Mouse (Mus musculus) A20 (cell line): Measurements from ENCODE around the gene Rab3a.

ENCODE experiments used
- DNase-seq: peaks from one replicate; pipeline ENCODE4 v3.0.0-alpha.2; 2011; ENCODE audit warnings: low read depth, low spot score

The Rab3a gene

GRCm38 (mm10) chr8:70754043-70754870, at the start of gene Rab3a:
TSS of gene Rab3a (plus strand) at chr8:70754679.
- peak; percentile 99 for DNase-seq

GRCm38 (mm10) chr8:70708281-70708680, 46.2 kb upstream of the Rab3a start:
- DNase-seq: no peak

DNA sequence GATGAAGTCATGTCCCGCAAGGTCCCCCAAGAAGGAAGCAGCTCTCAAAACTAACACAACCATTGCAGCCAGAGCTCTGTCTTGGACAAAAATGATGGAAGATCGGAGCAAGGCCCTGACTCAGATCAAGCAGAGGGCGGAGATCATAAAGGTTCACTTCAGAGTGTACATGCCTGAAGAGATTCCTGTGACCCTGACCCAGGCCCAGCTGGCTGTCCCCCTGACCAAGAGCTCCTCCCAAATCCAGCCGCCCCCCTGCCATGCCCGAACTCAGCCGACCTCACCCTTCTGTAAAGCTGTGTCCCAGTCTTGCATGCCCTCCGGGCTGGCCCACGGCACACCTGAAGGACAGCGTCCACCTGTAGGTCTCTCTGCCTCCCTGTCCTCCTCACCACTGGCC, 44.7 kb upstream of the Rab3a start:
- no peak for DNase-seq

GRCm38 (mm10) chr8:70710296-70710695, 44.2 kb upstream of the Rab3a start:
- DNase-seq: no peak

DNA sequence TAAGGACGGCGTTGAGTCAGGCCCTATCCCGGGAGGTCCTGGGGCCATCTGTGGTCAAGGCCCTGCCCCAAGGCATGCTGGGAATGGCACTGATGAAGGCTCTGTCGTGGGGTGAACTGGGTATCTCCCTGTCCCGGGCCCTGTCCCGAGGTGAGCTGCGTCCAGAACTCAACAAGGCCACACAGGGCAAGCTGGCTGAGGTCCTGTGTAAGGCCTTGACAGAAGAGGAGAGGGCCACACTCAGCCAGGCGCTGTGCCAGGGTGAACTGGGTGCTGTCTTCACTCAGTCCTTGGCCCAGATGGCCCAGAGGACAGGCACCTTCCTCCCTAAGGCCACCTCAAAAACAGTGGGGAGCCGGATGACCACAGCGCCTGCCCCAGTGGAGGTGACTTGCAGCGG, 43.4 kb upstream of the Rab3a start:
- DNase-seq: no peak

DNA sequence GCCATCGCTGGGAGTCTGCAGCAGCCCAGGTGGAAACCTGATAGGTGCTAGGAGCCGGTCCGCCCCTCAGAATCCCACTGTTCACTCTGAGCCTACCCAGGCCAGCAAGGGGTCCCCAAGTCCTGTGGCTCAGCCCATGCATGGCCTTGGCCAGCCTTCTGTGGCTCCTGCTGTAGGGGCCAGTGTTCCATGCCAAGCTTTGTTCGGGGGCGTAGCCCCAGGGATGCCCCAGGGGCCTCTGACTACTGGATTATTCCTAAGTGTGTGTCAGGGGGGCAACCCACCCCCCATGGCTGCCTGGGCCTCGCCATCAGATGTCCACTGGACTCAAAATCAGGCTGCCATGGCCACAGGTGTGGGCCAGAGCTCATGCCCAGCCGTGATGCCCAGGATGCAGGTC, 40.5 kb upstream of the Rab3a start:
- DNase-seq: no peak

DNA sequence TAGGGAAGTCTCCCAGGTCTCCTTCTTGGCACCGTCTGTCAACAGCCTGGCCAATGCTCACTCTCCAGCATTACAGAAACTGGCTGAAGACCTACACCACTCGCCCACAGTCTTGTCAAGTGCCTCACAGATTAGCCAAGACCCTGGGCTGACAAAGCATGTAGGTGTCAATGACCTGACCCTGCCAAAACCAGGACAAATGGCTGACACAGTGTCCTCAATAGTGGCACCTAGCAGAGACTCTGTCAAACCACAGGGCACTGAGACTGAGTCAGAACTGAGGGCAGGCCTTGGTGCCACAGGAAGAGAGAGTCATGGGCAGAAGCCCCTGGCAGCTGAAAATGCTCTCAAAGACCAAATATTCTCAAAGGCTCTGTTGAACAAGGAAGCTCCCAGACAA, 39.4 kb upstream of the Rab3a start:
- DNase-seq: no peak

GRCm38 (mm10) chr8:70716521-70717400, 37.7 kb upstream of the Rab3a start:
- DNase-seq: no peak

DNA sequence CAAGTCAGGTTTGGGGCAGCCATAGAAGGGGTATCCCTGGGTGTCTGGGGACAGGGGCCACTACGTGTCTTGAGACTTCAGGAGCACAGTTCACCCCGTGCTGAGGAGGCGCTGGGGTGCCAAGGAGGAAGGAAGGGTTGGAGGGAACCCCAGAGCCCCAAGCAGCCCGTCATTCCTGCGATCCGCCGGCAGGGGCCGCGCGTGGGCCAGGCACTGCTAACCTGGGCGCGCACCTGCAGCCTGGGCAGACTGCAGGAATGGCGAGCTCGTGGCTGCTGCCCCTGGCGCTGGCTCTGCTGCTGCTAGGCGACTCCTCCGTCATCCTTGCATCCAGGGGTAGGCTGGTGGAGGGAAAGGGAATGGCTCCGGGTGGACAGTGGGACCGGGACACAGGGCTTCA, 36.2 kb upstream of the Rab3a start, which contains the start of gene Gm3336:
TSS of gene Gm3336 (plus strand) at position 247 of the 400 bp plus-strand sequence.
- peak; percentile 84 for DNase-seq

GRCm38 (mm10) chr8:70719796-70720270, 34.6 kb upstream of the Rab3a start:
- DNase-seq: peak; percentile 59

- peak; percentile 87 for DNase-seq
Measured at GRCm38 (mm10) chr8:70720739-70721138, 33.7 kb upstream of the Rab3a start.

DNA sequence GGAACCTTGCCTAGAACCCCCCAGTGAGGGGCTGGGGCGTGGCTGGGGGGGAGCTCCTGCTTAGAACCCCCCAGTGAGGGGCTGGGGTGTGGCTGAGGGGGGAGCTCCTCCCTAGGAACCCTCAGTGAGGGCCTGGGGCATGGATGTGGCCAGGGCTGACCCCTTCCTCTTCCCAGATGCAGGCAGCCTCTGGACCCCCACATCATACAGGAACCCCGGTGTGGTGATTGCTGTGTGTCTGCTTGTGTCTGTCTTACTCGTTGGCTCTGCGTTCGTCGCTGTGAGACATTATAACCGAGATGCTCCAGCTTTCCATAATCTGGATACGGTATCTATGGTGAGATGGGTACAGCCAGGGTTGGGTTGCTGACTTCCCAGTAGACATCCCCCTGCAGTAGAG, 32.9 kb upstream of the Rab3a start:
- no peak for DNase-seq

GRCm38 (mm10) chr8:70723486-70724210, 30.8 kb upstream of the Rab3a start, which contains the start of gene Pde4c:
TSS of gene Pde4c (plus strand) at chr8:70723720.
- peak; percentile 71 for DNase-seq

DNA sequence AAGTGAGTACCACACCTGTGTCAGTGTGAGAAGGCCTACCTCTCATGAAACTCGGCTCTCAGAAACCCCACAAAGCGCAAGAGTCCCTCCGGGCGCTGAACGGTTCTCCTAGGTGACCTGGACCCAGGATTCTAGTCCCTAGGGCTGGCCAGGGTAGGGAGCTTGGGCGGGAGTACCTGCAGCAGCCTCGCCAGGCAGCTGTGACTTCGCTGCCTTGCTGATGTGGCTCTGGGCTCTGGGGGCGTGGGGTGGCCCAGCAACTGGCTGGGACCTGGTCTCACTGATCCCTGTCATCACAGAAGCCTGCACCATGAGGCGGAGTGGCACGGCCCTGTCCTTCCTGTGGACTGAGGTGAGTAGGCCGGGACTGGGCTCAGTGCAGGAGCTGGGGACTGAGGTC, 30.3 kb upstream of the Rab3a start:
- peak; percentile 41 for DNase-seq

DNA sequence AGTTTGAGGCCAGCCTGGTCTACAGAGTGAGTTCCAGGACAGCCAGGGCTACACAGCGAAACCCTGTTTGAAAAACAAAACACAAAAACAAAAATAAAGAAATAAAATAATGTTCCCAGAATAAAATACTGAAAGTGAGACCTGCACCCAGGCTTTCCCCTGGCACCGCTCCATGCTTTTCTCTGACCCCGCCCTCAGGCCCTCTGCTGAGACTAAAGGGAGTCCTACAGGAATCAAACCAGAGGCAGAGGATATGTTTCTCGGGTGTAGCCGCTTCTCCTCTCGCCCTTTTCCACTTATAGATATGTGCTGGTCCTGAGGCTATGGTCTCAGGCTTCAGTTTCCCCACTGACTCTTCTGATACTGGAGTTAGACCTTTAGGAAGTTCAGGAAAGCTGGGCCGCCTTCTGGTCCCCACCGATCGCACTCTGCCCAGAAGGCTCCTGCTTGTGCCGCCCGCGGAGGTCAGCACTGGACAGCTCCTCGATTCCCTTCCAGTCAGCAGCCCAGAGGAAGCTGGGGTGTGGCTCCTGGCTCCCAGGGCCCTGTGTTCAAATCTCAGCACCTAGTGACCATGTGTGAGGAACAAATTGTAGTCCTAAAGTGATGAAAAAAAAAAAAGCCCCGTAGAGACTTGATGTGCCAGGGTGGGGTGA, 28.6 kb upstream of the Rab3a start:
- DNase-seq: no peak

DNA sequence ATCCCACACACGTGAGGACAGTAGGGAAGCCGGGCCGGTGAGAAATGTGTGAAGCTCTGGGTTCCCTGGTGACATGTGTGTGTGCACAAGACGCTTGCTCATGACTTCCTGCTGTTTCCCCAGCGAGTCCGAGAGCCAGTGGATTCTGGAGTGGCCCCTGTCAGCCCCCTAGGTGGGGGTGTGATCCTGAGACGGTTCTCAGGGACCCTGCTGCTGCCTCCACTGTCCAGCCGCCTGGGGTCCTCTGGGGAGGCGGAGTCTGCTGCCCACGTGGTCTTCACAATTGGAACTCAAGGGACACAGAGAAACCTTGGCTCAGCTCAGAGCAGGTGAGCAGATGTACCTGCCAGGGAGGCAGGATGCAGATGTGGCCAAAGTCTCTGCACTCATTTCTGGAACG, 27.8 kb upstream of the Rab3a start:
- DNase-seq: no peak

DNA sequence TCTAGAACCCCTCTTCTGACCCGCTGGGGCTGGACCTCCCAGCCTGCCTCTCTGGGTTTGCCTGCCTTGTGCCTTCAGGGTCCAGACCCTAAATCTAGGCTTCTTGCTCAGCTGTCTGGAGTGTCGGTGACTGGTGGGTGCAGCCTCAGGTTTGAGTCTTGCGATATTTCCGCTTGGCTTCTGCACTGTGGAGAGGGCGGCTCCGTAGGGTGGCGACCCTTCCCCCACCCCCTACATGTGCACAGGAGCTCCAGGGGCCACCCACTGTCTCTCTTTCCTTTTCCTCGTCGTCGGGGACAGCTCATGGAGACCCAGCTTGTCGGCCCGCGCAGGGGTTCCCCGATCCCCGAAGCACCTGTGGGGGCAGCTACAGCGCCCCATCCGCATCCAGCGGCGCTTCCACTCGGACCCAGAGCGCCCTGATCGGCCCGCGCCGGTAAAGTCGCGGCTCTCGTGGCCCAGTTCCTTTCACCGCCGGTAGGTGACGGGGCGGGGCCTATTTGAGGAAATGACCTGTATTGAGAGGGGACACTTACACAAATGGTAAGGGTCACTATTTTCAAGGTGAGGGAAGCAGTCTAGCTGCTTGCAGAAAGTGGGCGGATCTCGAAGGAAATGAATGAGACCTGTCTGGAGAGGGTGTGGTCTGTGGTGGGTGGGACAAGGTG, 24.5 kb upstream of the Rab3a start:
- peak; percentile 92 for DNase-seq

DNA sequence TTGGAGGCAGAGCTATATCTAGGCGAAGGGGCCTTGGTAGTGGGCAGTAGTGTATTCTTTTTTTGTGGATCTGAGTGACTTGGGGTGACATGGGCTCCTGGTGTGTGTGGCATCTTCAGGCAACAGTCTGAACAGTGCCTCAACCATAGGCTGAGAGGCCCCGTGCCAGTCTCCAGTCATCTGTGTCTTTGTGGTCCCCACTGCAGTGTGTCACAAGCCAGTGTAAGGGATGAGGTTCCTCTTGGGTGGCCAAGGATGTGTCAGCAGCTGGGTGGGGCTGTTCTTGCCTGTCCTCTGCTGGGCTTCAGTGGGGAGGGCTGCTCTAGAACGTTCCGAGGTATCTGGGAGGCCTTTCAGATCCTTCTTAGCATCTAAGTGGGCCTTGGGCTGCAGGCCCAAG, 23.5 kb upstream of the Rab3a start:
- DNase-seq: peak; percentile 86

DNA sequence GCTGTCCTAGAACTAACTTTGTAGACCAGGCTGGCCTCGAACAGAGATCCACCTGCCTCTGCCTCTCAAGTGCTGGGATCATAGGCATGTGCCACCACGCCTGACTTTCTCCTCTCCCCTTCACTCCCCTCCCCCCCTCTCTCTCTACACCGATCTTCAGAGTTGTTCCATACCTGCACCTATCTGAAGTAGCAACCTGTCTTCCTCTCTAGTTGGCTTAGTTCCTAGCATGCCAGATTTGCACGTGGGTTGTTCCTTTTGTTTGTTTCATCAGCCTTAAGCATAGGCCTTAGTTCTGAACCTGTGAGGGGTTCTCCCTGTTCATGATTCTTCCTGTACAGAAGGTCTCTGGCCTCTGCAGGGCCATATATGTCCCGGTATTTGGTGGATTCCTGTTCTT, 16.8 kb upstream of the Rab3a start:
- DNase-seq: no peak

DNA sequence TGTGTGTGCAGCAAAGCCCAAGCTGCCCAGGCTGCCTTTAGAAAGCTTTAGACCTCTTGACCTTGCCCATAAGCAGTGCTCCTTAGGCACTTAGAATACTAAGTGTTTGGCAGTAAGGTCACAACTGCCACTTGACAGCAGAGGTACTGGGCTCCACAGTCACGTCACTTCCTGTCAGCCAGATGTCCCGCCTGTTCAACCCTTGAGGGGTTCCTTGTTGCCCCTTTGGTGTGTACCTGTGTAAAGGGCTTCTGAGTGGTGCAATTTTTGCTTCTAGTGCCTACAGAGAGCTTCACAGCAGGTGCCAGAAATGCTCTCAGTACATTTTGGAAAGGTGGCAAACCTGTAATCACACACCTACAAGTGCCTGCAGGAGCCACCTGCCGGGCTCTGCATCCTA, 16.3 kb upstream of the Rab3a start:
- no peak for DNase-seq

- DNase-seq: no peak
Measured at GRCm38 (mm10) chr8:70741661-70742060, 12.8 kb upstream of the Rab3a start.
